Mouse (Mus musculus) cerebral cortex, adult 2 months (tissue): ENCODE data around the gene Casp6.

Experiments
- WGBS: fragments of 180-500 bp; shearing (Covaris S2); methylation state at CpG from one replicate; pipeline ENCODE4 v1.1.7; 2018; 5-methylcytosine and 5-hydroxymethylcytosine counted together

Gene Casp6

DNA sequence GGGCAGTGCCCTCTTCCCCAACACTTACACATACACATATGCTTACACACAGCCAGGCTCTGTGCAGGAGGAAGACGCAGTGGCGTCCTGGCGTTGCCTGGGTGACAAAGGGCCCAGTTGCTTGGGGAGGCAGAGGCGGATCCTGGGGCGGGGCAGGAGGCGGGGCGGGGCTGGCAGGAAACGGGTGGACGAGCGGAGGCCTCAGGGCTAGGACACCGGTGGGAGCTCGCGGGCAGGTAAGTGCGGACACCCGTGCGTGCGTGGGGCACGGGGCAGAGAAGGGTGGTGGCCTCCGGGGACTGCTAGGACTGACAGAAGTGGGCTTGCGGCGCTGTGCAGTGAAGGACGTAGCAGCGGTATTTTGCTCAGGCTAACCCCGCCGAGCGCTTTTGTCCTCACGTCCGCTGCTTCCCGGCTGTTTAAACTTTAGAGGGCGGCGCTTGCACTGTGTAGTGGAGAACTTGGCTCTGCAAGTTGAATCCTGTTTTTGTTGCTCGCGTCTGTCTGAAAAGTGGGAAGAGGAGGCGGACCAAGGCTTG, at the start of gene Casp6:
Casp6 (plus strand) TSS at position 155 of the 539 bp plus-strand sequence.
- WGBS = under 1% methylated on average over 34 of the region's 34 CpGs

DNA sequence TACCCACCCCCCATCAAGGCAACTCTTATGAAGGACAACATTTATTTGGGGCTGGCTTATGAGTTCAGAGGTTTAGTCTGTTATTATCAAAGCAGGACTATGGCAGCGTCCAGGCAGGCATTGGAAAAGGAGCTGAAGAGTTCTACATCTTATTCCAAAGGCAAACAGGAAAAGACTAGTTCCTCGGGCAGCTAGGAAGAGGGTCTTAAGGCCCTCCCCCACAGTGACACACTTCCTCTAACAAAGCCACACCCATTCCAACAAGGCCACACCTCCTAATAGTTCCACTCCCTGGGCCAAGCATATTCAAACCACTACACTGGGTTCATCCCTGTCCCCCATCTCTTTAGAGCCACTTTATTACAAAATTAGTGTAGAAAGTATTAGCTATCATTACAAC, 38.6 kb upstream of the Casp6 start:
- WGBS = 72% methylated on average over 2 of the region's 2 CpGs

DNA sequence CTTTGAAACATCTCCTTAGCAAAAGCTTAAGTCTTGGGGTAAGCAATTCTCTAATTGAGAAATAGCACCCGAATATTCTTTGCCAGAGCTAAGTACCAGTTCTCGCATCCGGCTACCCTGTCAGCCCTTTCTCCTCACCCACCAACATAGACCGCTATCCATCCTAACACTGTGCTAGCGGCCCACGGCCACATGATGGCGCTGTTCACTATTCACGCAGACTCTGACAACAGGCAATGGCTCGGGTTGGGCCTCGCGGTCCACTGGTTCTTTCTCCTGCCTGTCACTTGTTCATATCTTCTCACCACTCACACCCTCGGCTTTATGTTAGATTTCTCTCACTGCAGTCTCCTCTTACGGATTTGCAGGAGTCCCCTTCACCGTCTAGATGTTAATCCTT, 37.5 kb upstream of the Casp6 start:
- 55% methylated on average over 14 of the region's 14 CpGs for WGBS

DNA sequence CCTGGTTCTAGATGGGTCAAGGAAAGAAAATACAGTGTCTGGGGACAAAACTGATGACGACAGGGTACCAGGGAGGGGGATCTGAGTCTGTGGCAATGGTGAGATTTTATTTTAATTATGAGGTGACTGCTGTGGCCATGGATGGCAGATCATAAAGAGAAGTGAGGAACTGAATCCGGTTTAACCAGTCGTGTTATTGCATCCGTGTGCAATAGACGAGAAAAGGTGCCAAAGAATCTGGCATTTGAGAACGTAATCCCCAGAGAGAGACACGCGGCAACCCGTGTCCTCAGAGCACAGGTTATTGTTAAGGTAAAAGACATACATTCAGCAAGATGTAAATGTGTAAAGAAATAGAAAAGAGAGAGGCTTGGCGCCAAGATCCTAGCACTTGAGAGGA, 23.9 kb upstream of the Casp6 start:
- WGBS = 61% methylated on average over 10 of the region's 10 CpGs

DNA sequence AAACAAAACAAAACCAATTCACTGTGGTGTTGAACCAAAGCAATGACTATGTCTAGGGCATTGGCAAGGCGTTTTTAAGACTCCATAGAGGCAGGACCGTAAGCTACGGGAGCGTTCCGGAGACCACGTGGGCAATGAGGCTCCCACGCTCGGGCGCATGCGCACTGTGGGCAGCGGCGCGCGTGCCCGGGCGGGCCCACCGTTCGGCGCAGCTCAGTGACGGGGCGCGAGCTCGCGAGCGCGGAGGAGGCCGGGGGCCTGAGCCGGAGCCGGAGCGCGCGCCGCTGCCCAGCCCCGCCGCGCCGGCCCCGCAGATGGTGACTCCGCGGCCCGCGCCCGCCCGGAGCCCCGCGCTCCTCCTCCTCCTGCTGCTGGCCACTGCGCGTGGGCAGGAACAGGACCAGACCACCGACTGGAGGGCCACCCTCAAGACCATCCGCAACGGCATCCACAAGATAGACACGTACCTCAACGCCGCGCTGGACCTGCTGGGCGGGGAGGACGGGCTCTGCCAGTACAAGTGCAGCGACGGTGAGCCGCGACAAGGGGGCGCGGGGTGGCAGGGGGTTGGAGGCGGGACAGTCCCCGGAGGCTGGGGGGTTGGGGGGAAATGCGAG, 22.7 kb upstream of the Casp6 start, which contains the start of gene Pla2g12a:
Pla2g12a (plus strand) TSS at position 202 of the 617 bp plus-strand sequence.
- under 1% methylated on average over 51 of the region's 66 CpGs for WGBS

DNA sequence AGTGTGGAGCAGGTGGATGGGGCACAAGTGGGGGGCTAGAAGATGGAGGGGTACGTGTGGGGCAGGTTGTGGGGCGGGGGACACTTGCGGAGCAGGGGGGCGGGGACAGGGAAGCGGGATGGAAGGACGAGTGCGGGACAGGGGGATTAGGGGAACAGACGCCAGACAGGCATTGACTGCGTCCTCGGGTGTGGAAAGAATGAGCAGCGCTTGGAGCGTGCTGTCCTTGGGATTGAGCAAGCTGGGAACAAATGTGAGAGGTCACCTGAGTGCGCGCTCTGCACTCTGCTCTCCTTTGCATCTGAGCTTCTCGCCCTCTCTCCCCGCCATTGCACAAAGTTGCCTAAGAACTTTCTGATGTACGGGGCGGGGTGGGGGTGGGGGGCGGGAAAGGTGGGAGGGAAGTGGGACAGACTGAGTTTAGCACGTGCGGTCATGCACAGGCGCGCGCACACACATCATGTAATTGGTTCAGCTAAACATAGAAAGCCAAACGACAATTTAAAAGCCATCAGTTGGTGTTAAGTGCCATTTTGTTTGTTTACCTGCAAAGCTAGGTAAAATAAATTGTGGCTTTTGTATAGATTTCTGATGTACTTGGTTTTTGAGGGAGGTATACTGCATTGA, 22.0 kb upstream of the Casp6 start:
- WGBS = 3% methylated on average over 24 of the region's 25 CpGs

DNA sequence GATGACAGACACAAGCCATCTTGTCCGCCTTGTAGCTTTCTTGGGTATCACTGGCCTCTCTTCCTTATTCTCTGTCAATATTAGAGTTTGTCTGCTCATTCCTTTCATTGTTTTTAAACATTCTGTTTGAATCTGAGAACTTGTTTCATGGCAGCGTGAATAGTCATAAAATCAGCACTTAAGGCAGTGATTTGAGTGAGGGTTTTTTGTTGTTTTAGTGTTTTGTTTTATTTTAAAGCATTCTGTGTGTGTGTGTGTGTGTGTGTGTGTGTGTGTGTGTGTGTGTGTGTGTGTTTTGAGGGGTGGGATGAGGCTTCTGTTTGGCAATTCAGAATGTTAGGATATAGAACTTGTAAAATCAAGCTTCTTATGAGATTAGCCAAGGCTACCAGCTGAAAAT, 21.3 kb upstream of the Casp6 start:
- 84% methylated on average over 2 of the region's 2 CpGs for WGBS

DNA sequence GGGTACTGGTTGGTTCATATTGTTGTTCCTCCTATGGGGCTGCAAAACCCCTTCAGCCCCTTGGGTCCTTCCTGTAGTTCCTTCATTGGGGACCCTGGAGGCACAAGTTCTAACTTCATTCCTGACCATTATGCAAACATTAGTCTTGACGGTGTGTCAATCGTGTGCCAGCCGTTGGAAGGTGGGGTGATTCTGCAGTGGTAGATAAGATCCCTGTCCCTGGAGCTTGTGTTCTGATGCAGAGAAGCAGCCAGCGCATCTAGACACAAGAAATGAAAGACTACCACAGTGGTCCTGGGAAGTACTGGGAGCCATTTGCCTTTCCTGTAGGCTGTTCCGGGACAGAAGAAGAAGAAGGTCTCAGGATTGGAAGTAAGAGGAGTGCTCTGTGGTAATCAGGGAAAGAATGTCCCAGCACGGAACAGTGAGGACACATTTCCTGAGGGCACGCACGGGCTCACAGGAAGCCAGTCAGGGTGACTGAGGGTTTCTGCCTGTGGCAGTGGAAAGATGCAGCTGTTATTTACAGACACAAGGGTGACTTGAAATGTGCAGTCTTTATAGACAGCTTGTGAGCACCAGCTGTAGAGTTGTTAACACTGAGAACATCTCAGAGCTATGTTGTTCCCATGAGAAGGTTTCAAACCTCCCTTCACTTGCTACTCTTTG, 20.2 kb upstream of the Casp6 start:
- WGBS = 76% methylated on average over 8 of the region's 8 CpGs

DNA sequence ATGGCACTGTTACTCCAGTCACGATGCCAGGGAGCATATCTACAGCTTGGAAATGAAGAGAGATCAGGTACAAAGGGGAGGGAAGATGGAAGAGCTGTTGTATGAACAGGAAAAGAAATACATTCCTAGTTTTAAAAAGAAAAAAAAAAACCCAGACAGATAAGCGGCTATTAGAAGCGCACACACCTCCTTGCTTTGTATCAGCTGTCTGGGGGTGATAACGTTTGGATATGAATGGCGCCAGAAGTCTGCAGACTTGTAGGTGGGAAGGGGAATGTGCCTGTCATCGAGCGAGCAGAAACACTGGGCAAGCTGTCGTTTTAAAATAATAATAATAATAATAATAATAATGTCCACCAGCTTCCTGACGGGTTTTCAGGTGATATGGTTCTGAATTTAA, 15.6 kb upstream of the Casp6 start:
- WGBS = 88% methylated on average over 9 of the region's 9 CpGs

DNA sequence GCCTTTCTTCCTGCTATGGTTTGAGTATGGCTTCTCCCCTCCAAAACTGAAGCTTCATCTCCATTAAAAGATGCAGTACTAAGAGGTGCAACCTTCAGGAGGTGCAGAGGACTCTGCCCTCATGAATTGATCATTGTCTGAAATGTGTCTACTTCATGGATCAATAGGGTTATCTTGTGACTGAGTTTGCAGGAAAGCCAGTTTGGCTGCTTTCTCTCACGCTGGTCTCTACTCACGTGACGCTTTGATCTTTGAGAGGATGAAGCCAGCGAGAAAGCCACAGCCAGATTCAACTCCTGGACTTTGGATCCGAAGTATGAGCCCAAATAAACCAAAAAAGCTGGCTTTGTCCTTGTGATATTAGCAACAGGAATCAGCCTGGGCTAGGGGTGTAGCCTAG, 14.8 kb upstream of the Casp6 start:
- WGBS = 87% methylated on average over 5 of the region's 5 CpGs

DNA sequence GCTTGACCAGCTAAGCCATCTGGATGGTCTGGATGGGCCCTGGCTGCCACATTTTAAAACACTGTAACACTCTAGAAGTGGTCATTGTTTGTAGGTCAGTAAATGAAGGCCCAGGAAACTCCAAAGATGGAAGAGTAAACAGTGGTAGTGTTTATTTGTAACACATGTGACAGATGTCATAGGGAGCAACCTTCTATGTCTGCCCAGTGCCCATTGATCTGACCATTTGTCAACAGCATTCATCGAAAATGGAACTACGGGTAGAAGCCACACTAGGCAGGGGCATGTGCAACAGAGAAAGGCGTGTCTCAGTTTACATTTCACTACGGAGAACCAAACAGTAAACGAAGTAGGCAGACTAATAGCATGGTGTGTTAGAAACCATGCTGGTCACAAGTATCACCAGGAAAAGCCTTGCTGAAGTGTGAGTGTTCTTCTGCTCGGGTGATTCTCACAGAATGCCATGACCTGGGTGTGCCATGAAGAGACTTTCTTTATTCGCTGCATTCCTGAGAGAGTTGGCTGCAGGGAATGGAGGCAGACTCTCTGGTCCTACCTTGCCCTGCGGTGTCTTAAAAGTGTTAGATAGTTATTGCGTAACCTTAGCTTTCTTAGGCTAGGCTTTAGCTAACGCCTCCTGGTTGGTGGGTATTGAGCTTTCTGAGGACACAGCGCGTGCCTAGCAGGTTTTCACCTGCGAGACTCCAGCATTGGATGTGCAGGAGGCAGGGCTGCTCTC, 13.3 kb upstream of the Casp6 start:
- WGBS = 91% methylated on average over 13 of the region's 13 CpGs

DNA sequence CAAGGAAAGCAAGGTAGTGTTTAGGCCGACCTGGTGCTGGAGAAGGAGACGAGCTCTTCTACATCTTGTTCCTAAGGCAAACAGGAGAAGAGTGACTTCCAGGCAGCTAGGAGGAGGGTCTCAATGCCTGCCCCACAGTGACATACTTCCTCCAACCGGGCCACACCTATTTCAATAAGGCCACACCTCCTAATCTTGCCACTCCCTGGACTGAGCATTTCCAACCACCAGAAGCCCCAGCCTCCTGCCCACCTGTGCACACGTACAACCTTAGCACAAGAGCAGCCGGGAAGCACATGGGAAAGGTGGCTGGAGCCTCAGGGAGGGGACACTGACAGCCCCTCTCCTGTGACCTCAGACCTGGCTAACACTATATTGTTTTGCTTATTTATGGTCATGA, 9.2 kb upstream of the Casp6 start:
- WGBS = 92% methylated on average over 5 of the region's 5 CpGs

DNA sequence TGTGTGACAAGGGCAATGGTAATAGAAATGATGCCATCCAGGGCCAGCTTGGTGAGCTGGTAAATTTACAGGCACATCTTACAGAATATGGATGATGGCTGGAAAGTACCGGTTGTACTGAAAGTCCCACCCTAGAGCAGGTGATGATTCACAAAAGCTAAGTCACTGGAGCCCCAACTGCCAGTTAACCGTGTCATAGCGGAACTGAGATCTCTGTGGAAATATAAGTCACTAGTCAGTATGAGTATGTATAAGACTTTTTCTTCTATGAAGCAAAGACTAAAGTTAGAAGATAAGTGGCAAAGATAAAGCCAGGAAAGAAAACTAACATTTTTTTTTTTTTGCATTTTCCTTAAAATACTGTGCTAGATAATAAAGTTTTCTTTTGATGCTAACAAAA, 8.1 kb upstream of the Casp6 start:
- 96% methylated on average over 3 of the region's 3 CpGs for WGBS

DNA sequence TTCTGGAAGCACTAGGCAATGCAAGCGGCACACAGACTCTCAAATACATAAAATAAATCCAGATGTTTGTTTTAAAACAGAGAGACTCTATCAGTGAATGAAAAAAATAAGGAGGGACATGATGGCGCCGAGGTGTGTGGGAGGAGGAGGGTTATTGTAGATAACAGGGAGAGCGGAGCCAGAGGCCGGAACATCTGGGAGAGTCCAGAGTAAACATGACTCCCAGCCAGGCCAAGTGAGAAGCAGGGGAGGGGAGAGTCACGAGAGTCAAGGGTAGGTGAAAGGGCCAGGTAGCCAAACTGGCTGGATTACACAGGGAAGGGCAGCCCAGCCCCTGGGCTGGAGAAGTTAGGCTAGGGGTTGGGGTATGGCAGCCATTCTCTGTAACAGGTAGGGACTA, 4.6 kb upstream of the Casp6 start:
- 91% methylated on average over 6 of the region's 6 CpGs for WGBS

DNA sequence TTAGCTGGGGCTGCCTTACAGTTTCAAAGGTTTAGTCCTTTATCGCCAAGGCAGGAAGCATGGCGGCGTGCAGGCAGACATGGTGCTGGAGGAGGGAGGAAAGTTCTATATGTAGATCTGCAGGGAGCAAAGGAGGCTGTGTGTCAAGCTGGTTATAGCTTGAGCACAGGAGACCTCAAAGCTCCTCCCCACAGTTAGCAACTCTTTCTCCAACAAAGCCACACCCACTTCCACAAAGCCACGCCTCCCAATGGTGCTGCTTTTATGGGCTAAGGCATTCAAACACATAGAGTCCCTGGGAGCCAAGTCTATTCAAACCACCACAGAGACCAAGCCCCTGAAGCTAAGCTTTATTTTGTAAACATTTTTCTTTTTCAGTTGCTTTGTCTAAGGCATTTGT, 2.3 kb upstream of the Casp6 start:
- WGBS = 74% methylated on average over 4 of the region's 4 CpGs

DNA sequence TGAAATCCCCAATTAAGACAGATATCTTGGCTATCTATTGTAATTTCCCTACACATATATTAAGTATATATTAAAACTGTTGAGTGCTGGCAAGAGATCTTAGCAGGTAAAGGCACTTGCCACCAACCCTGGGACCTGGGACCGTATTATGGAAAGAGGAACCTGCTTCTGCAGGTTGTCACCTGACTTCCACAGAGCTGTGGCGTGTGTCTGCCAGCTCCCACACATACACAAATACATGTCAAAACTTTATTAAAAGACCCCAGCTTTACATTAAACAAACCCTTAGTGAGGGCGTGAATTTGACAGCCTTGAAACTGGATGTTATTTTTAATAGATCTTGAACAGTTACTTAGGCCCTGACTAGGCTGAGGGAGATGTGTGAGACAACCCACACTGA, 2.1 kb downstream of the Casp6 start:
- WGBS = 70% methylated on average over 3 of the region's 3 CpGs

DNA sequence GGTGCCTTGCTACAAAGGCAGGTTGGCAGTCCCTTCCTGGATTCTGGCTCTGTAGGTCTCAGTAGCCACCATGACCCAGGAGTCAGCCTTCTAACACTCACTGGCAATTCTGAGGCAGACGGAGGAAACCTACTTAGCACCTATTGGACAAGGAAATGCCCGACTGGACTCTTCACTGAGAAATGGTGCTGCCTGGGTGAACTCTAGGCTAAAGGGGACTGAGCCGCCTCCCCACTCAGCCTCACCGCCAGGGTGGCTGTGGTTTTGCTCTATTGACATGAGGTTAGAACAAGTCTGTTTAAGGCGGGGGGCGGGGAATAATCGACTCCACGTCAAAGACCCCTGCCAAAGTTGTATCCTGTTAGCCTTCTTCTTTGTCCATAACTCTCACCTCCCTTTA, 2.6 kb downstream of the Casp6 start:
- WGBS = 88% methylated on average over 8 of the region's 8 CpGs

DNA sequence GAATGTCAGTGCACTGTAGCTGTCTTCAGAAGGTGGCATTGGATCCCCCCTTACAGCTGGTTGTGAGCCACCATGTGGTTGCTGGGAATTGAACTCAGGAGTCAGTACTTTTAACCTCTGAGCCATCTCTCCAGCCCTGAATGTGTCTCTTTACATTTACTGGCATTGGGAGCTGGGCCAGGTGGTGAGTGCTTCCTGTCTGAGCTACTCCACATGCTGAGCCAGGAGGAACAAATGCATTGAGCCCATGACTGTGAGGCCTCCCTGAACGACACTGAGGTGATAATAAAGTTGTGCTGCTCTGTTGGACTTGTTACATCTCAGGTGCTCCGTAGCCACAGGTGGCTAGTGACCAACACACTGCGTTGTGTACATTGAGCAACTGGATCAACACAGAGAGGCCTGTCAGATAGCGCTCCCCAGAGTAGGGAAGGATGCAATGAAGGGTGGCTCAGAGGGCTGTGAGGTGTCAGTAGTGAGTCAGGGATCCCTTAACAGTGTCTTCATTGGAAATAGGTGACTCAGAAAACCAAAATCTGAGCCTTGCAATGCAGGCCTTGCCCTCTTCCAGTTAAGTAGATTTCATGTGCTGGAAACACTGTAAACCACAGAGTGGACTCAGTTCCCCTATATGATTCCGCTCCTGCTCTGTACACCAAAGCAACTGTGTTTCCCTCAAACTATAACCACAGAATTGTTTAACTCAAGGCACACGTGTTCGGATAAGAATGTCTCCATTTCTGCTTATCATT, 3.3 kb downstream of the Casp6 start:
- 90% methylated on average over 7 of the region's 7 CpGs for WGBS

DNA sequence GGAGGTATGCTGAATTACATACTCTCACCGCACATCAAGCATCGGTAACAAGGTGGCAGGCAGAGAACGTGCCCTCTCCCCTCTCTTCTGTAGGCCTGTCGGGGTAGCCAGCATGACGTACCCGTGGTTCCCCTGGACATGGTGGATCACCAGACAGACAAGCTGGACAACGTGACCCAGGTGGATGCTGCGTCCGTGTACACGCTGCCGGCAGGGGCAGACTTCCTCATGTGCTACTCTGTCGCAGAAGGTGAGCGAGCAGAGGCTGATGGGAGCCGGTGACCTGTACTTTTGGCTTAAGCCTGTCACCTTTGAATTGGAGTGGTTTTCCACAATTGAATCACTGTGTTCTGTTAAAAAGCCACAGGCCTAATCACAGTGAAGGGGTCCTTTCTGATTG, 10.8 kb downstream of the Casp6 start:
- WGBS = 94% methylated on average over 14 of the region's 14 CpGs

DNA sequence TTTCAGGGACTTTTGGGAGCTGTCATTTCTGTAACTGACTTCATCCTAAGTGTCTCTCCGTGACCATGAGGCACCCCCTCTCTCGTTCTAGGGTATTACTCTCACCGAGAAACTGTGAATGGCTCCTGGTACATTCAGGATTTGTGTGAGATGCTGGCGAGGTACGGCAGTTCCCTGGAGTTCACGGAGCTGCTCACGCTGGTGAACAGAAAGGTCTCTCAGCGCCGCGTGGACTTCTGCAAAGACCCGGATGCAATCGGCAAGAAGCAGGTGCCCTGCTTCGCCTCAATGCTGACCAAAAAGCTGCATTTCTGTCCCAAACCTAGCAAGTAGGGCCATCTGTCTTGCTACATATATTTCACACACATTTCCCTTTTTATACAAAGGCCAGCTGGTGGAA, 12.0 kb downstream of the Casp6 start:
- WGBS = 86% methylated on average over 13 of the region's 13 CpGs

DNA sequence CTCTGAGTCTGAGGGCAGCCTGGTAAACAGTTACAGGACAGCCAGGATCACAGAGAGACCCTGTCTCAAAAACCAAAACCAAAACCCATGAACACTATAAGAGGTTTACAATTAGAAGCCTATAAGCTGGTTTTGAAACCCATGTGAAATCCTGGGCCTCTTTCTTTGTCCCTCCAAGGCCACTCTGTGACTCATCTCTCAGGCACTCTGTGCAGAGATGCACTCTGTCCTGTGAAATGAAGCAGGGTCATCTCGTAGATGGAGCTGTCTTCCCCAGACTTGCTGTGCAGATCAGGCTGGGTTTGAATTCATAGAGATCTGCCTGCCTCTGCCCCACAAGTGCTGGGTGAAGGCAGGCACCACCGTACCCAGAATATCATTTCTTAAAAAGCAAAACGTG, 16.2 kb downstream of the Casp6 start:
- 86% methylated on average over 3 of the region's 3 CpGs for WGBS

DNA sequence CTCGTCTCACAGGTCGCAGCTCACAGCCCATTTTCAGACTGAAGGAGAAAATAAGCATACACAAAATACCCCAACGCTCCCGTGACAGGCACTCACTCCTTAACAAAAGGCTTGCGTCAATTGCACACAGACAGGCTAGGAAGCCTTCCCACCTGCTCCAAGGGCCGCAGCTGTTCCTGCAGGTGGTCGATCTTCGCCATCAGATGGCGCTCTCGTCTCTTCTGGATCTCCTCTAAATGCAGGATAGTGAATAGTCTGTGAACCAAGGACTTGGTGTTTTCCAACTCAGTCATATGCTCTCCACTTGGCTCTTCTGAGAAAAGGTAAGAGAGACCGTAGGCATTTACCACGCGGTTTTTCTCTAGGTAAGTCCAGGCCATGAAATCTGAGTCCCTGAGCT, 17.2 kb downstream of the Casp6 start:
- WGBS = 11% methylated on average over 13 of the region's 13 CpGs
